Mouse (Mus musculus): ENCODE results near the gene Ganc.

GRCm38 (mm10) chr2:120414738-120415414, 11.2 kb downstream of the Ganc start:
- TF ChIP-seq CTCF (IDR thresholded peaks at IDR 0.05; ENCODE audit: extremely low read depth, insufficient read length, insufficient replicate concordance, low read depth, low read length) (no peak), POLR2A (IDR thresholded peaks at IDR 0.05; ENCODE audit: low read depth, low read length) (no peak)

All from small intestine, adult 2 months (tissue).